Mouse (Mus musculus): ENCODE data around the gene Il5. TPM values are rescaled to one million over a fixed set of nuclear protein-coding genes. Genes with fewer than 3 reads are reported as not detected.

Gene Il5
- polyA plus RNA-seq, 1 experiment from 2014 or later: not detected

GRCm38 (mm10) chr11:53762426-53762825, 41.8 kb downstream of the Il5 start:
- ATAC-seq (no peak), DNase-seq (ENCODE audit: low spot score) (no peak)
- Histone ChIP-seq H3K27me3 (replicated peaks; ENCODE audit: control insufficient read depth, insufficient read depth, low read length) (peaks cover 7% of the 10 kb centered on the region; the same call in 1 of the 2 replicates), H3K4me2 (ENCODE audit: low read length) (peak overlapping the region; percentile 58), H3K9me3 (replicated peaks; ENCODE audit: control insufficient read depth, low read length) (no peaks in the 10 kb centered on the region), H3K27ac (ENCODE audit: low read depth, low read length) (no peak overlapping the region), H3K4me1 (ENCODE audit: control insufficient read depth, insufficient read depth, low read length) (peaks cover 20% of the 10 kb centered on the region), H3K4me3 (ENCODE audit: low read depth, low read length) (no peak overlapping the region), H3K36me3 (ENCODE audit: control insufficient read depth, insufficient read depth, low read length) (no peaks in the 10 kb centered on the region), H3K9ac (ENCODE audit: low read length) (no peak overlapping the region; the same call in 1 of the 2 replicates)
- WGBS: 70% methylated on average over 2 of the region's 2 CpGs

- Histone ChIP-seq H3K4me1 (ENCODE audit: control insufficient read depth, insufficient read depth, low read length) (peaks cover 20% of the 10 kb centered on the region), H3K9ac (ENCODE audit: low read length) (peak overlapping the region; percentile 32; the same call in 1 of the 2 replicates), H3K4me3 (ENCODE audit: low read depth, low read length) (peak overlapping the region; percentile 22; the same call in 1 of the 2 replicates), H3K27ac (ENCODE audit: low read depth, low read length) (no peak overlapping the region), H3K9me3 (replicated peaks; ENCODE audit: control insufficient read depth, low read length) (no peaks in the 10 kb centered on the region), H3K36me3 (ENCODE audit: control insufficient read depth, insufficient read depth, low read length) (no peaks in the 10 kb centered on the region), H3K27me3 (replicated peaks; ENCODE audit: control insufficient read depth, insufficient read depth, low read length) (peaks cover 7% of the 10 kb centered on the region; the same call in 1 of the 2 replicates), H3K4me2 (ENCODE audit: low read length) (peak overlapping the region; percentile 58)
- DNase-seq (ENCODE audit: low spot score) (peak; percentile 60), ATAC-seq (peak; percentile 18; the same call in 1 of the 2 replicates)
- 8% methylated on average over 23 of the region's 23 CpGs for WGBS
Measured at GRCm38 (mm10) chr11:53762827-53763495, 42.4 kb downstream of the Il5 start.

- Histone ChIP-seq H3K27me3 (replicated peaks; ENCODE audit: control insufficient read depth, insufficient read depth, low read length) (peaks cover 7% of the 10 kb centered on the region; the same call in 1 of the 2 replicates), H3K36me3 (ENCODE audit: control insufficient read depth, insufficient read depth, low read length) (no peaks in the 10 kb centered on the region)
- peak; percentile 74 for ATAC-seq
Measured at GRCm38 (mm10) chr11:53763496-53764140, 43.0 kb downstream of the Il5 start.

GRCm38 (mm10) chr11:53764581-53764980, 44.0 kb downstream of the Il5 start:
- WGBS: 47% methylated on average over 5 of the region's 5 CpGs
- Histone ChIP-seq H3K36me3 (ENCODE audit: control insufficient read depth, insufficient read depth, low read length) (no peaks in the 10 kb centered on the region), H3K4me2 (ENCODE audit: low read length) (no peak overlapping the region), H3K9ac (ENCODE audit: low read length) (no peak overlapping the region), H3K4me3 (ENCODE audit: low read depth, low read length) (no peak overlapping the region), H3K27me3 (replicated peaks; ENCODE audit: control insufficient read depth, insufficient read depth, low read length) (peaks cover 7% of the 10 kb centered on the region; the same call in 1 of the 2 replicates), H3K4me1 (ENCODE audit: control insufficient read depth, insufficient read depth, low read length) (peaks cover 20% of the 10 kb centered on the region), H3K27ac (ENCODE audit: low read depth, low read length) (no peak overlapping the region), H3K9me3 (replicated peaks; ENCODE audit: control insufficient read depth, low read length) (no peaks in the 10 kb centered on the region)
- ATAC-seq: no peak
- no peak for DNase-seq (ENCODE audit: low spot score)

More at GRCm38 (mm10) chr11:53763496-53764140, 43.0 kb downstream of the Il5 start:
- WGBS: 3% methylated on average over 33 of the region's 33 CpGs
- Histone ChIP-seq H3K27ac (ENCODE audit: low read depth, low read length) (no peak overlapping the region), H3K4me2 (ENCODE audit: low read length) (peak overlapping the region; percentile 58), H3K9me3 (replicated peaks; ENCODE audit: control insufficient read depth, low read length) (no peaks in the 10 kb centered on the region), H3K4me3 (ENCODE audit: low read depth, low read length) (peak overlapping the region; percentile 22), H3K4me1 (ENCODE audit: control insufficient read depth, insufficient read depth, low read length) (peaks cover 20% of the 10 kb centered on the region), H3K9ac (ENCODE audit: low read length) (peak overlapping the region; percentile 32)
- DNase-seq (ENCODE audit: low spot score): peak; percentile 69

- H3K27me3 ChIP-seq (replicated peaks; ENCODE audit: control insufficient read depth, insufficient read depth, low read length): 0 out of 2 replicates have a peak, but pooled peaks cover 3% of the 10 kb centered on the region
Measured at GRCm38 (mm10) chr11:53768422-53769184, 48.0 kb downstream of the Il5 start.

GRCm38 (mm10) chr11:53769185-53769576, 48.6 kb downstream of the Il5 start:
- no peak overlapping the region for H3K27ac ChIP-seq (ENCODE audit: low read depth, low read length)
- no peaks in the 10 kb centered on the region for H3K9me3 ChIP-seq (replicated peaks; ENCODE audit: control insufficient read depth, low read length)
- H3K27me3 ChIP-seq (replicated peaks; ENCODE audit: control insufficient read depth, insufficient read depth, low read length): 0 out of 2 replicates have a peak, but pooled peaks cover 3% of the 10 kb centered on the region
- no peak overlapping the region; the same call in 1 of the 2 replicates for H3K9ac ChIP-seq (ENCODE audit: low read length)
- WGBS: 55% methylated on average over 12 of the region's 12 CpGs
- ATAC-seq (no peak), DNase-seq (ENCODE audit: low spot score) (no peak)
- peak overlapping the region; percentile 63; the same call in 1 of the 2 replicates for H3K4me3 ChIP-seq (ENCODE audit: low read depth, low read length)
- H3K4me2 ChIP-seq (ENCODE audit: low read length): peak overlapping the region; percentile 99
- no peaks in the 10 kb centered on the region; the same call in 1 of the 2 replicates for H3K4me1 ChIP-seq (ENCODE audit: control insufficient read depth, insufficient read depth, low read length)
- no peaks in the 10 kb centered on the region for H3K36me3 ChIP-seq (ENCODE audit: control insufficient read depth, insufficient read depth, low read length)

More at GRCm38 (mm10) chr11:53768422-53769184, 48.0 kb downstream of the Il5 start:
- Histone ChIP-seq H3K4me3 (ENCODE audit: low read depth, low read length) (no peak overlapping the region), H3K4me2 (ENCODE audit: low read length) (no peak overlapping the region), H3K9ac (ENCODE audit: low read length) (no peak overlapping the region), H3K36me3 (ENCODE audit: control insufficient read depth, insufficient read depth, low read length) (no peaks in the 10 kb centered on the region), H3K27ac (ENCODE audit: low read depth, low read length) (no peak overlapping the region), H3K9me3 (replicated peaks; ENCODE audit: control insufficient read depth, low read length) (no peaks in the 10 kb centered on the region), H3K4me1 (ENCODE audit: control insufficient read depth, insufficient read depth, low read length) (peaks cover 4% of the 10 kb centered on the region)
- DNase-seq (ENCODE audit: low spot score): no peak
- no peak for ATAC-seq
- WGBS: 82% methylated on average over 13 of the region's 13 CpGs

GRCm38 (mm10) chr11:53769760-53770124, 49.1 kb downstream of the Il5 start, which contains the start of gene Irf1:
TSS of gene Irf1 (plus strand) at chr11:53770014.
- no peaks in the 10 kb centered on the region; the same call in 1 of the 2 replicates for H3K4me1 ChIP-seq (ENCODE audit: control insufficient read depth, insufficient read depth, low read length)
- H3K9me3 ChIP-seq (replicated peaks; ENCODE audit: control insufficient read depth, low read length): no peaks in the 10 kb centered on the region
- peak within 1 kb of the TSS; percentile 21; the same call in 1 of the 2 replicates for H3K27ac ChIP-seq (ENCODE audit: low read depth, low read length)
- DNase-seq (ENCODE audit: low spot score): peak; percentile 91
- H3K36me3 ChIP-seq (ENCODE audit: control insufficient read depth, insufficient read depth, low read length): no peaks in the 10 kb centered on the region
- H3K4me2 ChIP-seq (ENCODE audit: low read length): peak within 1 kb of the TSS; percentile 99
- peak within 1 kb of the TSS; percentile 69 for H3K9ac ChIP-seq (ENCODE audit: low read length)
- ATAC-seq: peak; percentile 98
- WGBS: under 1% methylated on average over 40 of the region's 40 CpGs
- 0 out of 2 replicates have a peak, but pooled peaks cover 3% of the 10 kb centered on the region for H3K27me3 ChIP-seq (replicated peaks; ENCODE audit: control insufficient read depth, insufficient read depth, low read length)
- H3K4me3 ChIP-seq (ENCODE audit: low read depth, low read length): peak within 1 kb of the TSS; percentile 63

- WGBS: under 1% methylated on average over 74 of the region's 75 CpGs
- H3K4me1 ChIP-seq (ENCODE audit: control insufficient read depth, insufficient read depth, low read length): no peaks in the 10 kb centered on the region; the same call in 1 of the 2 replicates
Measured at GRCm38 (mm10) chr11:53770125-53770791, 49.7 kb downstream of the Il5 start.

More at GRCm38 (mm10) chr11:53770125-53770791, 49.7 kb downstream of the Il5 start:
- Histone ChIP-seq H3K9ac (ENCODE audit: low read length) (peak overlapping the region; percentile 69), H3K36me3 (ENCODE audit: control insufficient read depth, insufficient read depth, low read length) (no peaks in the 10 kb centered on the region), H3K27ac (ENCODE audit: low read depth, low read length) (peak overlapping the region; percentile 21; the same call in 1 of the 2 replicates), H3K27me3 (replicated peaks; ENCODE audit: control insufficient read depth, insufficient read depth, low read length) (0 out of 2 replicates have a peak, but pooled peaks cover 3% of the 10 kb centered on the region), H3K9me3 (replicated peaks; ENCODE audit: control insufficient read depth, low read length) (no peaks in the 10 kb centered on the region), H3K4me3 (ENCODE audit: low read depth, low read length) (peak overlapping the region; percentile 63), H3K4me2 (ENCODE audit: low read length) (peak overlapping the region; percentile 99)
- peak; percentile 85 for ATAC-seq
- peak; percentile 67 for DNase-seq (ENCODE audit: low spot score)
